Mouse (Mus musculus) kidney, adult 2 months (tissue): ENCODE measurements around the gene Ptbp2.

Experiments
- CTCF ChIP-seq: fragments of 200-500 bp; conservative IDR thresholded peaks from 2 replicates; pipeline ENCODE4 v1.5.1; 2011; ENCODE audit warnings: low read depth, mild to moderate bottlenecking, control low read depth, low read length, moderate library complexity, mixed read lengths; ENCODE audit not compliant: insufficient read depth, insufficient read length
- POLR2A ChIP-seq: fragments of 200-500 bp; IDR thresholded peaks from one replicate; pipeline ENCODE4 v1.6.1; 2011; ENCODE audit warnings: low read depth, low read length, control low read depth

- TF ChIP-seq CTCF, result no peak
- no peak for TF ChIP-seq POLR2A
Measured at GRCm38 (mm10) chr3:119749140-119749539, 35.1 kb downstream of the Ptbp2 start.
